Comparison of ENCODE assay signal across 8 mouse cellular contexts in genomic region chr4:152491250-152491899, GRCm38 (mm10). TPM values are rescaled to one million over a fixed set of nuclear protein-coding genes. Genes with fewer than 3 reads are reported as not detected.
DNase-seq lines count a peak whose midpoint lies in the region; ATAC-seq and TF ChIP-seq lines count a peak whose summit lies in the region.

No protein-coding gene starts in this region.

- no peaks in the 10 kb centered on the region for H3K4me1 ChIP-seq in hindbrain, embryonic 10.5 days (replicated peaks)
- peaks cover 28% of the 10 kb centered on the region for H3K4me1 ChIP-seq in hindbrain, embryonic 13.5 days (replicated peaks)
- no peaks in the 10 kb centered on the region for H3K4me1 ChIP-seq in intestine, postnatal 0 days (replicated peaks; ENCODE audit: control insufficient read depth, insufficient read depth, low read length)
- peaks cover 14% of the 10 kb centered on the region for H3K4me1 ChIP-seq in midbrain, embryonic 16.5 days (ENCODE audit: control insufficient read depth, insufficient read depth, low read length)

- no peak overlapping the region for H3K4me2 ChIP-seq in hindbrain, embryonic 13.5 days
- H3K4me2 ChIP-seq in intestine, postnatal 0 days (replicated peaks; ENCODE audit: low read depth), result no peak overlapping the region
- no peak overlapping the region for H3K4me2 ChIP-seq in midbrain, embryonic 16.5 days (ENCODE audit: low read length)

- H3K27ac ChIP-seq in hindbrain, embryonic 10.5 days, result no peak overlapping the region
- H3K27ac ChIP-seq in hindbrain, embryonic 13.5 days, result no peak overlapping the region
- H3K27ac ChIP-seq in intestine, postnatal 0 days (ENCODE audit: low read depth, low read length), result no peak overlapping the region
- H3K27ac ChIP-seq in midbrain, embryonic 16.5 days (ENCODE audit: low read length), result no peak overlapping the region

- ATAC-seq in hindbrain, embryonic 13.5 days (ENCODE audit: low FRiP score), result no peak
- ATAC-seq in intestine, postnatal 0 days, result no peak
- 0 out of 2 replicates have a peak, but pooled peaks have one; percentile 23 for ATAC-seq in midbrain, embryonic 16.5 days

- H3K4me3 ChIP-seq in hindbrain, embryonic 10.5 days, result no peak overlapping the region
- no peak overlapping the region for H3K4me3 ChIP-seq in hindbrain, embryonic 13.5 days
- no peak overlapping the region for H3K4me3 ChIP-seq in intestine, postnatal 0 days (ENCODE audit: low read depth, low read length)
- H3K4me3 ChIP-seq in midbrain, embryonic 16.5 days (ENCODE audit: low read depth, low read length), result no peak overlapping the region

- no peak overlapping the region for H3K9ac ChIP-seq in hindbrain, embryonic 13.5 days
- no peak overlapping the region for H3K9ac ChIP-seq in intestine, postnatal 0 days (ENCODE audit: low read depth, low read length)
- no peak overlapping the region for H3K9ac ChIP-seq in midbrain, embryonic 16.5 days (ENCODE audit: low read depth, low read length)

- peak; percentile 75 for TF ChIP-seq CTCF in intestine, postnatal 0 days (IDR thresholded peaks at IDR 0.05; ENCODE audit: low read depth)

- no peaks in the 10 kb centered on the region for H3K9me3 ChIP-seq in hindbrain, embryonic 10.5 days
- H3K9me3 ChIP-seq in hindbrain, embryonic 13.5 days, result no peaks in the 10 kb centered on the region
- H3K9me3 ChIP-seq in intestine, postnatal 0 days (ENCODE audit: control insufficient read depth), result no peaks in the 10 kb centered on the region
- H3K9me3 ChIP-seq in midbrain, embryonic 16.5 days (replicated peaks; ENCODE audit: control insufficient read depth, low read length, poor library complexity, severe bottlenecking), result no peaks in the 10 kb centered on the region

- intact Hi-C loops in left cerebral cortex, postnatal 36 days (cut with DNase I), result loop anchor here (2.0 to 5.0 kb wide), 2 partner anchors 154 to 317 kb away; partner anchors contain the start of gene Chd5

- peak; percentile 69 for DNase-seq in hindbrain, embryonic 10.5 days (ENCODE audit: low spot score)
- peak; percentile 82 for DNase-seq in cerebellum, adult 8-10 months
- peak; percentile 79 to 80 for DNase-seq in frontal cortex, postnatal 25 days (ENCODE audit: low spot score in 2 of 2)
- peak; percentile 79 to 81 for DNase-seq in left cerebral cortex, postnatal 36 days (ENCODE audit: low spot score in 2 of 2)
- DNase-seq in spleen, adult 18-20 months, result peak; percentile 64 to 88

- no peaks in the 10 kb centered on the region for H3K27me3 ChIP-seq in hindbrain, embryonic 10.5 days (ENCODE audit: insufficient read depth, poor library complexity, severe bottlenecking)
- H3K27me3 ChIP-seq in hindbrain, embryonic 13.5 days, result no peaks in the 10 kb centered on the region
- H3K27me3 ChIP-seq in intestine, postnatal 0 days (replicated peaks; ENCODE audit: control insufficient read depth, insufficient read depth, low read length), result no peaks in the 10 kb centered on the region
- H3K27me3 ChIP-seq in midbrain, embryonic 16.5 days (ENCODE audit: control insufficient read depth, insufficient read depth, low read depth, low read length), result no peaks in the 10 kb centered on the region

- WGBS in hindbrain, embryonic 10.5 days, result 50% methylated on average over 15 of the region's 15 CpGs
- 56% methylated on average over 15 of the region's 15 CpGs for WGBS in hindbrain, embryonic 13.5 days
- WGBS in intestine, postnatal 0 days, result 51% methylated on average over 15 of the region's 15 CpGs
- WGBS in midbrain, embryonic 16.5 days, result 52% methylated on average over 15 of the region's 15 CpGs

- H3K36me3 ChIP-seq in hindbrain, embryonic 10.5 days, result peaks cover 35% of the 10 kb centered on the region
- H3K36me3 ChIP-seq in hindbrain, embryonic 13.5 days, result peaks cover 22% of the 10 kb centered on the region
- H3K36me3 ChIP-seq in intestine, postnatal 0 days (ENCODE audit: control insufficient read depth, insufficient read depth), result no peaks in the 10 kb centered on the region
- no peaks in the 10 kb centered on the region for H3K36me3 ChIP-seq in midbrain, embryonic 16.5 days (ENCODE audit: control insufficient read depth, insufficient read depth, low read length)

RNA-seq across cellular contexts. Expression of gene Kcnab2, which starts 13.7 kb away (rescaled TPM):
- 11.6 and 16.0 TPM in 2 replicates for polyA plus RNA-seq in hindbrain, embryonic 10.5 days (2016; fragmentation: Nextera tagmentation; extraction: Ambion mirVana)
- polyA plus RNA-seq in hindbrain, embryonic 13.5 days (2015; fragmentation: Nextera tagmentation; extraction: Ambion mirVana), result 21.3 and 26.2 TPM in 2 replicates
- polyA plus RNA-seq in intestine, postnatal 0 days (2015; fragmentation: Nextera tagmentation; extraction: Ambion mirVana), result 1.1 and 2.0 TPM in 2 replicates
- 100 to 1,000 TPM; 380 to 388 TPM for total RNA-seq in left cerebral cortex, postnatal 36 days (2021)
- polyA plus RNA-seq in midbrain, embryonic 16.5 days (2015; fragmentation: Nextera tagmentation; extraction: Ambion mirVana), result 23.6 and 29.8 TPM in 2 replicates

RNA-seq across cellular contexts. Expression of gene Nphp4, which starts 14.9 kb away (rescaled TPM):
- polyA plus RNA-seq in hindbrain, embryonic 10.5 days (2016; fragmentation: Nextera tagmentation; extraction: Ambion mirVana), result 7.3 and 9.9 TPM in 2 replicates
- polyA plus RNA-seq in hindbrain, embryonic 13.5 days (2015; fragmentation: Nextera tagmentation; extraction: Ambion mirVana), result 5.3 and 6.6 TPM in 2 replicates
- 0.47 and 0.48 TPM in 2 replicates for polyA plus RNA-seq in intestine, postnatal 0 days (2015; fragmentation: Nextera tagmentation; extraction: Ambion mirVana)
- 10 to 100 TPM; 18.2 to 20.3 TPM for total RNA-seq in left cerebral cortex, postnatal 36 days (2021)
- 5.7 and 6.4 TPM in 2 replicates for polyA plus RNA-seq in midbrain, embryonic 16.5 days (2015; fragmentation: Nextera tagmentation; extraction: Ambion mirVana)
